Mouse (Mus musculus) liver, adult 2 months (tissue): ENCODE results near the gene Pomt1.

Experiments used
- CTCF ChIP-seq: fragments of 200-500 bp; IDR thresholded peaks from 2 replicates; pipeline ENCODE4 v1.5.1; 2011; ENCODE audit warnings: low read depth, low read length, control low read depth
- POLR2A ChIP-seq: fragments of 200-500 bp; IDR thresholded peaks from 2 replicates; pipeline ENCODE4 v1.6.1; 2011; ENCODE audit warnings: low read length, control low read depth; ENCODE audit not compliant: insufficient read depth; ENCODE audit errors: extremely low read depth

DNA sequence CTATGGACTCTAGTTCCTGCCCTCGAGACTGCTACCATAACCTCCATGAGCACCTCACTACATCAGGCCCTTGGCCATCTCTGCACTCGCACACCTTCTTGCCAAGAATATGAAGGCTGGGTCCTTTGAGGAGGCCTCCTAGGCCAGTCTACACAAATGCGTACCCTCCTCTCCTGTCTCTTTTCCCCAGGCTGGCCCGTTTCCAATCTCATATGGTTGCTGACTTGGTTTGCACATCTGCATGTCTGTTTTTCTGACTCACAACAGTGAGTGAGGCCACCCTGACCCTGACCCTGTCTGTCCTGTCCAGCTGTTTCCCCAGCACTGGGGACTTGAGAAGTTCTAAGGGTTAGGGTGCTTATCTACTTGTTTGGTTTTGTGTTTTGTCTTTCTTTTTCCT is 10.4 kb downstream of the Pomt1 start:
- TF ChIP-seq CTCF (no peak), POLR2A (no peak)
